Mouse (Mus musculus) intestine, postnatal 0 days (tissue): ENCODE measurements around the gene Sult2b1. TPM values are rescaled to one million over a fixed set of nuclear protein-coding genes. Genes with fewer than 3 reads are reported as not detected.

Source experiments
- ATAC-seq: fragments of 200-750 bp; cut with Nextera tagmentation; 2 replicates; pipeline ENCODE4 v1.8.0; 2017; ENCODE audit warnings: mild to moderate bottlenecking, moderate TSS enrichment, moderate library complexity
- H3K27ac ChIP-seq: fragments of 300-500 bp; sonication (generic); 2 replicates; pipeline ENCODE4 v1.5.1; 2014; ENCODE audit warnings: mild to moderate bottlenecking, low read depth, low read length, moderate library complexity
- H3K27me3 ChIP-seq: fragments of 300-500 bp; sonication (generic); replicated peaks from 2 replicates; pipeline ENCODE4 v1.6.1; 2014; ENCODE audit warnings: low read length, mixed read lengths; ENCODE audit not compliant: control insufficient read depth, insufficient read depth
- H3K36me3 ChIP-seq: fragments of 300-500 bp; sonication (generic); 2 replicates; pipeline ENCODE4 v1.6.1; 2014; ENCODE audit warnings: mild to moderate bottlenecking, moderate library complexity; ENCODE audit not compliant: control insufficient read depth, insufficient read depth
- H3K4me1 ChIP-seq: fragments of 300-500 bp; sonication (generic); replicated peaks from 2 replicates; pipeline ENCODE4 v1.6.1; 2014; ENCODE audit warnings: antibody characterized with exemption, low read length, mixed read lengths; ENCODE audit not compliant: control insufficient read depth, insufficient read depth
- H3K4me2 ChIP-seq: fragments of 300-500 bp; sonication (generic); replicated peaks from 2 replicates; pipeline ENCODE4 v1.6.1; 2014; ENCODE audit warnings: low read depth, mild to moderate bottlenecking, moderate library complexity
- H3K4me3 ChIP-seq: fragments of 300-500 bp; sonication (generic); 2 replicates; pipeline ENCODE4 v1.5.1; 2014; ENCODE audit warnings: low read depth, low read length
- H3K9ac ChIP-seq: fragments of 300-500 bp; sonication (generic); 2 replicates; pipeline ENCODE4 v1.6.1; 2014; ENCODE audit warnings: mild to moderate bottlenecking, low read depth, low read length
- H3K9me3 ChIP-seq: fragments of 300-500 bp; sonication (generic); 2 replicates; pipeline ENCODE4 v1.6.1; 2016; ENCODE audit warnings: mixed run types; ENCODE audit not compliant: control insufficient read depth
- CTCF ChIP-seq: sonication (generic); IDR thresholded peaks from 2 replicates; pipeline ENCODE4 v1.5.1; 2016; ENCODE audit warnings: low read depth, mild to moderate bottlenecking, control low read depth, antibody characterized with exemption, moderate library complexity
- WGBS: fragments of 180-500 bp; shearing (Covaris S2); extraction: QIAGEN DNeasy Blood & Tissue Kit; methylation state at CpG from one replicate; pipeline ENCODE4 v1.1.7; 2014; 5-methylcytosine and 5-hydroxymethylcytosine counted together
- polyA plus RNA-seq: library from polyadenylated mRNA; unstranded; fragments of >200 nt; fragmentation: Nextera tagmentation; extraction: Ambion mirVana; gene quantifications from 2 replicates; pipeline ENCODE4 v1.2.1, GENCODE M21; 2015

The Sult2b1 gene
- polyA plus RNA-seq, 1 experiment from 2014 or later = 36.7 TPM

DNA sequence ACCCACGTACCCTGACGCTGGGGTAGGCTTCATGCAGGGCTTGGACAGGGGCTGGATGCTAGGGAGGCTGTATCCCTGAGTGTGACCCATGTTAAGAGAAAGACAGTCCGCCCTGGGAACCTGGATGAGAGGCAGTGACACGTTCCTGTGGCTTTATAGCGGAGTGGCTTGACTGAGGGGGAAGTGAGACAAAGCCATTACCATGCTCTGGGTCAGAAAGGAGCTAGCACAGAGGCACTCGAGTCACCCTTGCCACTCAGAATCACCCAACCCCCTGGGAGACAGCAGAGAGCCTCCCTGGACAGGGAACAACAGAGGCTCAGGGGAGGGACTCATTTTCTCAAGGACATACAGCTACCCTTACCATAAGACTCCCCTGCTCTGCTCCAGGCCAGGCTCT is 95.4 kb downstream of the Sult2b1 start:
- Histone ChIP-seq H3K4me1 (no peaks in the 10 kb centered on the region), H3K9me3 (no peaks in the 10 kb centered on the region), H3K4me3 (no peak overlapping the region), H3K36me3 (no peaks in the 10 kb centered on the region), H3K27ac (no peak overlapping the region), H3K4me2 (no peak overlapping the region), H3K27me3 (peaks cover 19% of the 10 kb centered on the region; the same call in 1 of the 2 replicates), H3K9ac (no peak overlapping the region)
- no peak for ATAC-seq
- WGBS = 66% methylated on average over 6 of the region's 6 CpGs
- TF ChIP-seq CTCF = no peak

GRCm38 (mm10) chr7:45686841-45687240 is 97.6 kb downstream of the Sult2b1 start:
- peaks cover 26% of the 10 kb centered on the region for H3K27me3 ChIP-seq
- no peaks in the 10 kb centered on the region for H3K9me3 ChIP-seq
- no peak overlapping the region for H3K4me2 ChIP-seq
- no peak overlapping the region for H3K27ac ChIP-seq
- peaks cover 3% of the 10 kb centered on the region; the same call in 1 of the 2 replicates for H3K4me1 ChIP-seq
- 75% methylated on average over 3 of the region's 3 CpGs for WGBS
- H3K4me3 ChIP-seq = no peak overlapping the region
- no peak overlapping the region for H3K9ac ChIP-seq
- no peak for ATAC-seq
- H3K36me3 ChIP-seq = no peaks in the 10 kb centered on the region
- TF ChIP-seq CTCF = no peak

DNA sequence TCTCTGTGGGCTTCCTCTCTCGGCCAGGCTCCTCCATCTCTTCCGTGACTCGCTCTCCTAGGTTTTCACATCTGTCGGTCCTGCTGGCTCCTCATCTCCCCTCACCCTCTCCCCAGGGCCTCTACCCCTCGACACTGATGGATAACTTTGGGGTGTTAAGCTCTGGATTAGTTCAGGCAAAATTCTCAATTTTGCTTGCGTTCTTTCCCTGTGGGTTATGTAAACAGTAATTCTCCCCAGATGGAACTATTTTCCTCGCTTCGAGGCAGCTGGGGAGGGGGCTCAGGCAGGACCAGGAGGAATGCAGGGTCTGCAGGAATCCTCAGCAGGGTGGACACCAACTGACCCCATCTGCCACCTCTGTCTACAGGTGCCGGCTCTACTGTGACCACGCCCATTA is 98.7 kb downstream of the Sult2b1 start:
- no peaks in the 10 kb centered on the region for H3K36me3 ChIP-seq
- H3K4me3 ChIP-seq = no peak overlapping the region
- H3K27ac ChIP-seq = no peak overlapping the region
- no peak for ATAC-seq
- TF ChIP-seq CTCF = no peak
- H3K4me2 ChIP-seq = no peak overlapping the region
- H3K27me3 ChIP-seq = peaks cover 22% of the 10 kb centered on the region
- peaks cover 3% of the 10 kb centered on the region; the same call in 1 of the 2 replicates for H3K4me1 ChIP-seq
- WGBS = 43% methylated on average over 10 of the region's 10 CpGs
- no peaks in the 10 kb centered on the region for H3K9me3 ChIP-seq
- no peak overlapping the region for H3K9ac ChIP-seq

DNA sequence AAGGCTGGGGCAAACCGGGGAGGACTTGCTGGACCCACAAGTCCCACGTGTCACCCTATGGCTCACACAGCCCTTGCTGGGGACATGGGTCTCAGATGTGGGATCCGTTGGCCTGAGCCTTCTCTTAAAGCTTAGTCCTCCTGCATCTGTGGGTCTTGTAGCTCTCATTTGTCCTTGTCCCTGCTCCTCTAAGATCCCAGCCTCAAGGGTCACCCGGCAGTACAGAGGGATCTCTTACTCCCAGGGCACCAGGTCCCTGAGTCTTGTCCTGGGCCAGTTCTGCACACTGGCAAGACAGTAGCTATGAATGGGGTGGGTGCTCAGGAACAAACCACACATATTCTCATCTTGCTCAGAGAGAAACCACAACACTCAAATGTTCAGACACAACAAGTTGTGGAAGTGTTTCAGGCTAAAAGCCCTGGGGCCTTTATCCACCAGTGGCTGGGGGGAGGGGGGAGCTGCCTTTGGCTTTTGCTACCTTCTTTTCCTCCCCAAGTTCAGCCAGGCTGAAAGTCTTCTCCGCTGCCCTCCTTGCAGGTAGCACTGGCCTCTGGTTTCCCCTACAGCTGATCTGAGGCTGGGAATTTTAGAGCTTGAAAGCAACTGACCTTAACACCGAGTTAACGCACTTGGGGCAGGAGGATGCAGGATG is 100.9 kb downstream of the Sult2b1 start, which contains the start of gene Ntn5:
Ntn5 (plus strand) TSS at position 627 of the 655 bp plus-strand sequence.
- no peaks in the 10 kb centered on the region for H3K36me3 ChIP-seq
- no peak within 1 kb of the TSS for H3K4me3 ChIP-seq
- no peak for ATAC-seq
- H3K9me3 ChIP-seq = no peaks in the 10 kb centered on the region
- 84% methylated on average over 7 of the region's 7 CpGs for WGBS
- H3K4me2 ChIP-seq = no peak within 1 kb of the TSS
- no peak within 1 kb of the TSS for H3K9ac ChIP-seq
- peaks cover 25% of the 10 kb centered on the region for H3K27me3 ChIP-seq
- H3K27ac ChIP-seq = no peak within 1 kb of the TSS
- peaks cover 3% of the 10 kb centered on the region; the same call in 1 of the 2 replicates for H3K4me1 ChIP-seq
- no peak for TF ChIP-seq CTCF

DNA sequence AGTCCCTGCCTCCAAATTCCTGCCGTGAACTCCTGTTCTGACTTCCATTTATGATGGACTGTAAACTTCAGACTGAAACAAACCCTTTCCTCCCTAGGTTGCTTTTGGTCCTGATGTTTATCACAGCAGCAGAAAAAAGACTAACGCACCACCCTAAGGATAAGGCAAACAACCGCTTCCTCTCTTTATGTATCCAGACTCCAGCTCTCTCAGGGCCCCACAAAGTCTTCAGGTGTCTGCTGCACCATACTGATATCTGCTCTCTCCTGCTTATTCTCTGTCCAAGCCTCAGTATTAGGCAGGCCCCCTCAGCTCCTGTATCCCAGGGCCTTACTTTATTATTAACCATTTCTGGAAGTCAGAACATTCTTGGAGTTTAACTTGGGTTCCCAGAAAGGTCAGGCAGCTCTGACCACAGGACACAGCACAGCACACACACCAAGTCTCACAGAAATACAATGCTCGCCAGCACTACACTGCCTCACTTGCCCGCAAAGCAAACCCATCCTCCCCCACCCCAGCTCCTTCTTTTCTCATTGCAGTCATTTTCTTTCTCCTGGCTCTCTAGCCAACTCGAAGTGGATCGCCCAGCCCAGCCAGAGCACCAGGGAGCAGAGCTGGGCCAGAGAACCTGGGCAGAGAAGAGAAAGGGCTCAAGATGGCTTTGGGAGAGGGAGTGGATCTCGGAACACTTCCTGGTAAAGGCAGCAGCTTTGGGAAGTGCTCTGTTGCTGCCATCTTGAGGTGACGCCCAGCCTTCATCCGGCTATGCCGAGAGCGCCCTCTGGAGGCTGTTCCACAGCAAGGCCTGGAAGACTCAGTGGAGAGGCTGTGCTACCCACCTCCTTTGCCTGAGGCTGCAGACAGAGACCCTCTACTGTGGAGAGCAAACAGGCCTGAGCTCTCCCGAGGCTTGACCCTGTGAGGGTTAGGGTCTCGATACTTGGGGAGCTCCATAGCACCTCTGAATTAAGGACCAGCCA is 102.0 kb downstream of the Sult2b1 start:
- Histone ChIP-seq H3K27me3 (peaks cover 32% of the 10 kb centered on the region), H3K9ac (peak overlapping the region; percentile 37; the same call in 1 of the 2 replicates), H3K9me3 (no peaks in the 10 kb centered on the region), H3K27ac (peak overlapping the region; percentile 28; the same call in 1 of the 2 replicates), H3K36me3 (no peaks in the 10 kb centered on the region), H3K4me3 (no peak overlapping the region), H3K4me1 (peaks cover 3% of the 10 kb centered on the region; the same call in 1 of the 2 replicates), H3K4me2 (peak overlapping the region; percentile 49)
- WGBS = 26% methylated on average over 14 of the region's 14 CpGs
- peak; percentile 100 for TF ChIP-seq CTCF
- peak; percentile 23; the same call in 1 of the 2 replicates for ATAC-seq
